Mouse (Mus musculus) testis, adult 2 months (tissue): ENCODE data around the gene Cyren.

Experiments used
- CTCF ChIP-seq: fragments of 200-500 bp; IDR thresholded peaks from 2 replicates; pipeline ENCODE4 v1.5.1; 2012; ENCODE audit warnings: low read depth, mild to moderate bottlenecking, inconsistent platforms, low read length, moderate library complexity; ENCODE audit not compliant: control insufficient read depth, insufficient read depth, insufficient replicate concordance
- POLR2A ChIP-seq: fragments of 200-500 bp; IDR thresholded peaks from 2 replicates; pipeline ENCODE4 v1.6.1; 2012; ENCODE audit warnings: low read depth, mild to moderate bottlenecking, inconsistent platforms, low read length, moderate library complexity; ENCODE audit not compliant: control insufficient read depth

- TF ChIP-seq CTCF (no peak), POLR2A (no peak)
Observed at GRCm38 (mm10) chr6:34896168-34896780, 18.4 kb upstream of the Cyren start.
